Mouse (Mus musculus) kidney, postnatal 36 days (tissue): ENCODE measurements around the gene Nck2.
"Not testable (repeated sequence)": the region's sequence is repeated elsewhere in the genome, so short reads cannot be mapped to it uniquely, and the experiment has no call there.

Source experiments
- DNase-seq, 2 experiments: peaks; one replicate each; pipeline ENCODE4 v3.0.0; 2021 to 2022; ENCODE audit warnings: mixed read lengths in 2 of 2

Gene Nck2

DNA sequence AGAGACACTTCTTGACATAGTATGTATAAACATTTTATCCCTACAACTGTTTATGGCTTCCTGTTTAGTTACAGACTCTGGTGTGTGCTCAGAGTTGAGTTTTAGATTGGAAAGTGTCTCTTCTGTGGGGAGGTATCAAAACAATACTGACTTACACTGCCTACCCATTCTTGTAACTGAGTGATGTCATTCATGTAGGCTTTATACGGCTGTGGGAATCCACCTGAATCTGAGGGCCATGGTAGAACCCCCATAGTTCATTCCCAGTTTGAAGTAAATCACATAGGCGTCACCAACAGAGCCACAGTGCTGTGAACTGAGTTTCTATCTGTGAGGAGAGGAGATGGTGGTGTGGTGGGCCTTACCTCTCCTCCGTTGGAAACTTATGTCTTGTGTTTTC is 92.6 kb downstream of the Nck2 start:
- no peak for DNase-seq

DNA sequence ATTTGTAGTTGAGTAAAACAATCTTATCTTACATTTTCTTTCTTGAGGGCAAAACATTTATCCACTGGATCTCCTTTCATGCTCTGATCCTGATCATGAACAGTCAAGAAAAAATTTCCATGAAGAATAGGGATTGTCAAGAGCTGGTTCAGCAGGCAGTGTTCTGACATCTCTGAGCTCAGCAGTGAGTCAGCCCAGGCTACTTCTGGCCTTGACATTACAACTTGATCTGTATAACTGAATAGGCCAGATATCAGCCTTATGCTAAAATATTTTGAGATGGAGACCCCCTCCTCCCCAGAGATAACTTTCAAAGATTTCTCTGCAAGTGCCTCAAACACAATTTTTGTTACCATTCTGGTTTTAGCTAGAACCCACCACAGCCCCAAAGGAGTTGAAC is 93.1 kb downstream of the Nck2 start:
- no peak for DNase-seq

DNA sequence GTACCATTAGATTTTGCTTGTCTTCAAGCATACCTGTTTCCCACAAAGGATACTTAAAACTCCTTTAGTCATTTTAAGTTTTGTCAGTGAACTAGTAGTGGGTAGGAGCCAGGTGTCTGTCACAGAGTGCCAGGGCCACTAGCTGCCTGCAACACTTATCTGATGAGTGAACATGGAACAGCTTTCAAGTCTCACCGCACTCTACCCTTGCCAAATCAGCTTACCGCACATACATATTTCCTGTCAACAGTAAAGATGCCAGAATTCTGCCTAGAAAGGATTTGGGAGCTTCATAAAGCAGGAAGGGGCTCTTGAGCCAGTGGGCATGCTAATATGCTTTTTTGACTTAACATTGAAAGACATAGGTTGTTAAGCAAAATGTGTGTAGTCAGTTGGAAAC is 94.3 kb downstream of the Nck2 start:
- no peak for DNase-seq

DNA sequence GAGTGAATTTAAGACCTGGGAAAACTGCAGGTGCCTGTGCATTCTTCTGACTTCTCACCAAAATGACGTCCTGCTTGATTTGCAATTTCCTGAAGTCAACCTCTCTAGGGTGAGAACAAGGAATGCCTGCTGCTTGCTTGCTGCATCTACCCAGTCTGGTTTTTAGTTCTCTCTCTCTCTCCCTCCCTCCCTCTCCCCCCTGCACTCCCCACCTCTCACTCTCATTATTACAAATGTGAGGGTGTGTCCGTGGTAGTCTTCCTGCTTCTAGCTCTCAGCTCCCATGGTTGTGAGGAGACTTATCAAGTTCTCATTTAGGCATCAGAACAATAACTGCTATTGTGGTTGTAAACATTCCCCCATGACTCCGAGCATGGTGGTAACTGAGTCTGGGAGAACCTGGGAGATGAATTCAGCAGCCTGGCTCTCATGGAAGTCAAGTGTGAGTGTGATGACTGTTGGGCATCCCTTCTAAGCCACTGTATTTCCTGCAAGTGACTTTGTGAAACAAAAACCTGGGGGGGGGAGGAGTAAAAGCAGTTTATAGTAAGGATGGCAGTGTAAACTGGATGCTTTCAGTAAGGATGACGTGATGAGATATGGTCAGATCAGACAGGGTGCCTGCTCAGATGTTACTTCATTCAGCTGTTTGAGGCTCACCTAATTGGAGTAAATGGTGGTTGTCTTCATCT is 95.5 kb downstream of the Nck2 start:
- DNase-seq = no peak

DNA sequence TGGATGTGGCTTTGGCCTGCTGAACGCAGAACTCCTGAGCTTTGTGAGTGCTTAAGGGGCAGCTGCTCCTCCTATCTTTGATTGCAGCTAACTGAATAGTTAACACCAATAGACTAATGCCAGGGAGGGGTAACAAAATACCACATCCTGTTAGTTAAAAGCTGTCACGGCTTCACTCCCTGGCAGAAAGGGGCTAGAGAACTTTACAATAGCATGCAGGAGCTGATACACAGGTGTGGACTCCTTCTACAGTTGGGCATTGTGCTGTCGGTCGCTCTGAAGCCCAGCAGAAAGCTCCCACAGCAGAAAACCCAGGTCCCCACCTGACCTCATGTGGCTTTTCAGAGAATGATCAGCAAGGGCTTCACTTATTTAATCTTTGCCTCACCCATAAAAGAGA is 98.0 kb downstream of the Nck2 start:
- no peak for DNase-seq

DNA sequence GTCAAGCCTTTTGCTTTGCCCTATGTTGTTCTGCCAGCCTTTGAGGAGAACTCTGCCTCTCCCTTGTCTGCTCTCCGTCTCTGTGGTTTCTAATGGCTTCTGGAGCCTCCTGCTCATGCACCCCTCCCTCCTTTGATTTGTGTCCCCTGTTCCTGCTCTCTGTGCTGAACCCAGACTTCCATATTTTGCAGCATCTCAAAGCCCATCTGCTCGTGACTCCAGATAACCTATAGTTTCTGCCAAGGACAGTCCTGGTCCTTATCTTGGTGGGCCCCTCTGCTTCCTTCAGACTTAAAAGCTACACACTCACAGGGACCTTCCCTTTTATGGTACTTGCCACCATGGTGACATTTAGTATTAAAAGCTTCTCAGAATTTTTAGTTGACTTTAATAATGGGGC is 103.3 kb downstream of the Nck2 start:
- no peak for DNase-seq

DNA sequence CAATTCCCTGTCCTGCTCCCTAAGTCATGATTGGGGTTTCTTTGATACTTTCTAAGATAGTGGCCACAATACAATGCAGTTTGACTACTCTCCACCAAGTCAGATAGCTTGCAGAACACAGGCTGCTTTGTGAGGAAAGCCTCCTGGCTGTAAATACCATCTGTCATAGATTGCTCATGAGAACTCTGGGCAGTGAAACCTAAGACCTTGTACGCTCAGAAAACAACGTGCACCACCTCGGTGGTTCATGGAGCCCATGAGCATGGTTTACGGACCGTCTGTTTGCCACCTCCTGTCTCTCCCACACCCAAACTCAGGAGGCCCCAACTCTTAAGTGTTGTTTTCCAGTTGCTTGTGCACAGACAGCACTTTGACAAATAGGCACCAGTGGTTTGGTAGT is 104.4 kb downstream of the Nck2 start:
- no peak for DNase-seq

DNA sequence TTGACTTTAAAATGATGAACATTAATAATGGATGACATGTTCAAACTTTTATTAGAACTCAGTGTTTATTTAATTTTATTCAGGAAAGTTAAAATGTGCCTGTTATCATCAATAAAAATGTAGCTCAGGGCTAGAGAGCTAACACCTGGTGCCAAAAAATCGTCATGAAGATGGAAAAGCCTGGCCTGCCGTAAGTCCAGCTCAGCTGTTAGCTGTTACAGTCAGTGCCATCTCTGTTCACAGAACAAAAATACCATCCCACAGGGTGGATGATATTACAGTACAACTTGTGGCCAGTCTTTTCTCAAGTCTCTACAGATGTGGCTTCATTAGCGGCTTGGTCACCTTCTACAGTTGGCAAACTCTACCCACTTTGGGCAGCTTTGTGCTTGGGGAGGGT is 106.1 kb downstream of the Nck2 start:
- DNase-seq = no peak

DNA sequence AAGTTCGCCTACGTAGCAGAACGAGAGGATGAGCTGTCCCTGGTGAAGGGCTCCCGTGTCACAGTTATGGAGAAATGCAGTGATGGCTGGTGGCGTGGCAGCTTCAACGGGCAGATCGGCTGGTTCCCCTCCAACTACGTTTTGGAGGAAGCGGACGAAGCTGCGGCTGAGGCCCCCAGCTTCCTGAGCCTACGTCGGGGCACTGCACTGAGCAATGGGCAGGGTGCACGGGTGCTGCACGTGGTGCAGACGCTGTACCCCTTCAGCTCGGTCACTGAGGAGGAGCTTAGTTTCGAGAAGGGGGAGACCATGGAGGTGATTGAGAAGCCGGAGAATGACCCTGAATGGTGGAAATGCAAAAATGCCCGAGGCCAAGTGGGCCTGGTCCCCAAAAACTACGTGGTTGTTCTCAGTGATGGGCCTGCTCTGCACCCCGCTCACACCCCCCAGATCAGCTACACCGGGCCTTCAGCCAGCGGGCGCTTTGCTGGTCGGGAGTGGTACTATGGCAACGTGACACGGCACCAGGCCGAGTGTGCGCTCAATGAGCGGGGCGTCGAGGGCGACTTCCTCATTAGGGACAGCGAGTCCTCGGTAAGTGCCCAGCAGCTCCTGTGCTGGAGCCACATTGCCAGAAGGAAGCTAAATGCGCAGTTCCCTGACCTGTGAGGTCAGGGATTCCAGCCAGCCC is 109.8 kb downstream of the Nck2 start:
- not testable (repeated sequence) for DNase-seq

DNA sequence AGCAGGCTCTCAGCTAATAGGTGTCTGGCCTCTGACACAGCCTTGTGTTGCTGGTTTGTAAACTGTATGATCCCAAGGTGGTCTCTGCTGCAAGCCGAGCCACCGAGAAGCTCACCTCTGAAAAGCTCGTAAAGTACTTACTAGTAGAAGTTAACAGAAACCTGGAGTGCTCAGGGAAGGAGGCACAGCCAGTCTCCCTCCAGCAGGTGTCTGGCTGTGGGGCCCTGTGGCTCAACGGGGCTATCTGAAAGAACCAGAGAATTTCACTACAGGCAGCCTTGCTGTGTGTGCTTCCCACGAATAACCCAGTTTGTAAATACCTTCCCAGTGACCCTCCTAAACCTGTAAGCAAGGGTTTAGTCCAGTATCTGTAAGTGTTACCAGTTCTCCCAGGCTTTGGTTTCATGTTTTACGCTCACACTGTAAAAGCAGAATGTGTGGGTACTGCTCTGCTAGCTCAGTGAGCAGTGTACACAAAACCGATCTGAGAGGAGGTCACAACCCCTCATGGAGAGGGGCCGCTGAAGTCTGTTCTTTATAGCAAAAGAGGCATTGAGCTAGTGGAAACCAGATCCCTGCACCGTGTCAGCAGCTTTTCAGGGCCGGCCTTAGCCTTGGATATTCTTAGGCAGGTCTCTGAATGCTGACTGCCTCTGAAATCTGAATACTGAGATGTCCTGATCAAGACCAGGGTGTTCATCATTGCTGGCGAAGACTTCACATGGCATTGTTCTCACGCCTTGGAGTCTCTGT is 111.0 kb downstream of the Nck2 start:
- no peak for DNase-seq

DNA sequence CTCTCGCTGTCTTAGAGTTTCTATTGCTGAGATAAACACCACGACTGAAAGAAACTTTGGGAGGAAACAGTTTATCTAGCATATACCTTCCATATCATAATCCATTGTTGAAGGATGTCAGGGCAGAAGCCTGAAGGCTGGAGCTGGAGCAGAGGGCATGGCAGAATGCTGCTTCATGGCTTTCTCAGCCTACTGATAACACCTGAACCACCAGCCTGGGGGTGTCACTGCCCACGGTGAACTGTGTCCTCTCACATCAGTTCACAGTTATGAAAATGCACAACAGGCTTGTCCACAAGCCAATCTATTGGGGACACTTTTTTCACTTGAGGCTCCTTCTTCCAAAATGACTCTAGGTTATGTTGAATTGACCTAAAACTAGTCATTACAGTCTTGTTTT is 114.0 kb downstream of the Nck2 start:
- DNase-seq = no peak

DNA sequence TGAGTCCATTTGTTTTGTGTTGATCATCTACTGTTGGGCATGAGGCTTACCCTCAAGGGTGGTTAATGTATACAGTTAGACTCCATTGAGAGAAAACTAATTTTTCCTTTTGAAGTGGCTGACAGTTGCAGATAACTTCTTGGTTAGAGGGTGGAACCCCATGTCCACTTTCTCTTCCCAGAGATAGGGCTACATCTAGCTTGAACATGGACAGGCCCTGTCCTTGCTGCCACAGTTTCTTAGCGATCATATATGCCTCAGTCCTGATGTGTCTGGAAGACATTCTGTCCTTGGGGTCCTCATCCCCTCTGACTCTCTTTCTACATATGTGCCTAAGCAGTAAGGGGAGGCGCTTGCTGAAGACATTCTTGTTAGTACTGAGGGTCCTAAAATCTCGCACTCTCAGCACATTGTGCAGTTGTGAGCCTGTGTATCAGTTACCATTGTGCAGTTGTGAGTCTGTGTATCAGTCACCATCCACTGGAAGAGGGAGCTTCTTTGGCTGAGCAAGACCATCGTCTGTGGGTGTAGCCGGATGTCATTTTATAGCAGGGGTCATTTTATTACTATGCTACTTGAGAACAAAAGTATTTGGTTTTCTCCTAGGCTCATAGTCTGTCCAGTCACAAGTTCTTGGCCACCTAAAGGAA is 114.8 kb downstream of the Nck2 start:
- no peak for DNase-seq

DNA sequence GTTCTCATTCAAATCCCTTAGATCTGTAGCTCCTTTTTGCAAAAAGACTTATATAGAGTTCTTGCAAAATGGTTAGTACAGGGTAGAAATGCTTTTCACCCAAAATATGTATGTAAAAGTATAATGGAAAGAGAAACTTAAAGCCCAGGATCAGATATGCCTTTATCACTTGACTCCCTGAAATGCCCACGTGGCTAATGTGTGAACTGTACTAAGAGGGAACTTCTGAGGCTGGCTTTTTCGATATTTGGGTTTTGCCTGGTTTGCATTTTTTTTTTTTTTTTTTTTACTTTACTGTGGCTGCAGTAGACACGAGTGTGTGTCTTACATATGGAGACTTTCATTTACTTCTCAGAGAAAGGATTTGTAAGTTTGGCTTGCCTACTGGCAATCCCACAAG is 116.7 kb downstream of the Nck2 start:
- no peak for DNase-seq

DNA sequence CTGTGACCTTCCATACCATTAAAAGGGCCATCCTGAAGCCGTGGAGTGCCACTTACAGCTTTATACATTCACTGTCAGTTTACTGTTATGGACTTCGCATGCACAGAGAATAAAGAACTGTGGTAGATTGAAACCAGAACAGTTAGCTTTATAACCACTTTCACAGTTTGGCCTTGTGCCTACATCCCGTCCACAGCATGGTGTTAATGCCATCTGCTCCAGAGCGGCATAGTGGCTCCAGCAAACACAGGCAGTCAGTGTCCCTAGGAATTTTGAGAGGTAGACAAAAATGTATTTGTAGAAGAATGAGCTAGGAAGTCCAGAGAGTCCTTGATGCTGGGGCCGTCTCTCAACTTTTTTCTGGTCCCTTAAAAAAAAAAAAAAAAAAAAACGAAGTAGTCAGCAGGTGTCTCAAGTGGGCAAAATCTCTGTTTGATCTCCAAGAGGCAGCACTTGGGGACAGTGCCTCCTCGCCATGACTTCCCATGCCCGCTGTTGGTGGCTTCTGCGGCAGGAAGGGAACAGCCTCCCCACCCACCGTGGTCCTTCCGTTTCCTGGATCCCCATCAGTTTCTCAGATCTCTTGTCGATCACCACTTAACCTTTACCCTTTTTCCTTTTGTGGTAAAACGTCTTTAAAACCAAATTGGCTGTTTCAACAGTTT is 117.8 kb downstream of the Nck2 start:
- DNase-seq = no peak

DNA sequence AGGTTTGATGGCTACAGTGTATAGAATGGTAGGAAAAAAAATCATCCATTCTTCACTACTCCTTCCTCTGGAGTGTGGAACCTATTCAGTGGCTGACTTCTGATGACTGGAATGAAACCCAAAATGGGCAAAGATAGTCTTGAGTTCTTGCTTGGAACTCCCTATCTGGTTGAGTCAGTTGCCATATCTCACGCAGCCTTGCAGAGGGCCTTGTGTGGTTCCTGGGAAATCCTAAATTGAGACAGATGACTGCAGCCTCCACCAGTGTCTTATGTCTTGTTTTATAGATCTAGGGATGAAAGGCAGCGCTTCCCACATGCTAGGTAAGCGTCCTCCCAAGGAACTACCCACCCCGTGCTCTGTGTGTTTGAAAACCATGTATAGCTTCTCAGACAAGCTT is 120.9 kb downstream of the Nck2 start:
- no peak for DNase-seq

DNA sequence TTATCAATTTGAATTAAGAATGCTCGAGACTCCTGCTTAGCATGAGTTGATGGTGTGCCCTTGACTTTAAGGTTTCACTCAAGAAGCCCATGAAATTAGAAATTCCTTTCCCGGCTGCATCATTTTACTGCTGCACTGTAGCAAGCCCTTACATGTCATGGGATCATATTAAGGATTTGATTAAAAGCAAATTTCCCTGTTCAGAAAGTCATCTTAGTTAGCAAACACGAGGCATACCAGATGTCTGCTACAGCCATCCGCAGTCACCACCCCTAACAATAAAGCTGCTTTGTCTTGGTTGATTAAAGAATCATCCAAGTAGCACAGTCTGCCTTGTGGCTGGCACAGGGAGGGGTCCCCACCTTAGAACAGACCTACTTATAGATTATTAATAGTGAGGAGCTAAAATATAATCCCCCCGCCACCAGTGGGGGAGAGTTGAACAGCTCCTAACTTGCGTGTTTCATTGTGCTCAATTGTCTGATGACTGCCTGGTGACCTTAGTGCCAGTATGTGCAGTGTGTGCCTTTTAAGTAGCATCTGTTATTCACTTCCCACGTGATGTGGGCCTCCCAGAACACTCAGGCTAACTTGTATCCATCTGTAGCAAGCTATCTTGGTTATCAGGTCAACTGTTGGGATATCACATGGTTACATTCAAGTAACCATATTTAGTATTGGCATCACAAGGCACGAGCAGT is 122.4 kb downstream of the Nck2 start:
- no peak for DNase-seq

DNA sequence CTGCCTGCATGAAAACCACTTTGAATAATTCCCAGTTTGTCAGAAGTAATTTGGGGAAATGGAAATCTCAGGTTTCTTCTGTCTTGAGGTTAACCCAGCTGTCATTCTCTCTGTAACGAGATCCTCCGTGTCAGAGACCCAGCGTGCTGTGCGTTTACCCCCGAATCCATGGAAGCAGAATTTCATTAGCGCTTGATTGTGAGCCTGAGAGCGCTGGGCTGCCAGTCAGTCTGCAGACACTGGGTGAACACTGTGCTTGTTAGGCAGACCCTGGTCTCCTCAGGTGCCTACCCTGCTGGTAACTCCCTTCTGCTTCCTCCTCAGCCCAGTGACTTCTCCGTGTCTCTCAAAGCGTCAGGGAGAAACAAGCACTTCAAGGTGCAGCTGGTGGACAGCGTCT is 124.4 kb downstream of the Nck2 start:
- DNase-seq = no peak

DNA sequence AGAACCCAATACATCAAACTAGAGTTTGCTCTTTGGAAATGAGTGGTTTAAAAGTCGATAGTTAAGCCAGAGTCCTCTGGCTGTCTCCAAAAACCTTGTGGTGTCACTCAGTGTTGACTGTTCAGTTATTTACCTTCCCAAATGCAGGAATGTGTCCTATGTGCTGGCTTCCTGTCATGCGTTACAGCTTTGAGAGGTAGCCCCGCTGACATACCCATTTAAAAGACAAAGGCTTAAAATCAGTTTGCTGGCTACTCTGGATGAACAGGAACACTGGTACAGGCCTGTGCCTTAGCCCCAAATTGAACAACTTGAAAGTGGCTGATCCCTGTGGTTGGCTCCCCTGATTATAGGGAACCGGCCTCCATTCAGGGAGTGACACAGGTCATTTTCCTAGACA is 126.7 kb downstream of the Nck2 start:
- DNase-seq = no peak

DNA sequence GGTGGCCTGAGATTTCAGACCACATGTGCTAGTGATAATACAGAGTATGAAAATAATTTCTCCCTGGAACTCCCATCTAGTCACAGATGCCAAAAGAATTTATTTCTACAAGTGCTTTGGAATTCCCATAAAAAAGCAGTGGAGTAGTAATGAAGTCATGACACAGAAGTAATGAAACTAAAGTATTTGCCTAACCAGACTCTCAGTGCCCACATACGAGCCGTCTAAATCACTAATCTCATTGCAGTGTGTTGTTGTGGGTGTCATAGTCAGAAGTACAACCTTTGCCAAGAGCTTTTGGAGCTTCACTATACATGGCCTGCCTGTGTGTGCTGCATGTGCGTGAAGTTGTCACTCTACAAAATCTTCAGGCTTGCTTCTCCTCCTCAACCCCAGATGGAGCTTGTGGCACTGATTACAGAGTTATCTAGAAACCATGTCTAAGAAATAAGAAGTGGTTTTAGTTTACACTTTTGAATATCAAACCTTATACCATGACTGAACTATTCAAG is 130.5 kb downstream of the Nck2 start:
- DNase-seq = no peak

DNA sequence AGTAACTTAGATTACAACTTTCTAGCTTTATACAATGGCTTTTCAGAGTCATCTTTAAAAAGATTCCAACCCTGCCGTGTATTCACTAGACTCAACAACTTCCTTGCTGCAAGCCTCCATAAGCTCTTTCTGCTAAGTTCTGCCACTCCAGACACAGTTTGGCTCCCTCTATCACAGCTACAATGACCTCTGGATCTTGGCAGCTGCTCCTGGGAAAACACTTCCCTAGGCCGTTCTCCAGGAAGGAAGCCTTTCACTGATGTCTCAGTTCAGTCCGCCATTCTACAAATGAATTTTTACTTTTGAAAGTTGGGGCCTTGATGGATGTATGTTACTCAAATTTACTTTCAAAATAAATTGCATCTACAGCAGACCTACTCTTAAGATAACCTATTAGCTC is 133.0 kb downstream of the Nck2 start:
- DNase-seq = peak in 1 of 2 experiments; percentile 8

DNA sequence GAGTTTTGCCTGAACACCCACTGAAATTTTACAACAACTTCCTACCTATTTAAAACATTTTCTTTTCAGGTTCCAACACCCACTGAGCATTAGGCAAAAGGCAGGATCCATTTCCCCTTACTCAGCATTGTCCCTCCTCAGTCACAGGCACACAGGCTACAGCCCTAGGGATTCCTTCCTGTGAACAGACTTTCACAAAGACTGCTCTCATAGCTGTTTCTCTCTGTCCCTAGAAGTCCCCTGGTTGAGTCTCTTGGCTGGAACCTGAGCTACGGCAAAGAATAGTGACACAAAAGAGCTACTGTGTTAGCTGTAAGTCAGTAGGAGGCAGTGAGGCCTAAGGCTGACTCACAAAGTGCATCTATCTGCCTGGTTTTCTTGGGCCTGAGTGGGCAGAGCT is 139.2 kb downstream of the Nck2 start:
- no peak for DNase-seq

DNA sequence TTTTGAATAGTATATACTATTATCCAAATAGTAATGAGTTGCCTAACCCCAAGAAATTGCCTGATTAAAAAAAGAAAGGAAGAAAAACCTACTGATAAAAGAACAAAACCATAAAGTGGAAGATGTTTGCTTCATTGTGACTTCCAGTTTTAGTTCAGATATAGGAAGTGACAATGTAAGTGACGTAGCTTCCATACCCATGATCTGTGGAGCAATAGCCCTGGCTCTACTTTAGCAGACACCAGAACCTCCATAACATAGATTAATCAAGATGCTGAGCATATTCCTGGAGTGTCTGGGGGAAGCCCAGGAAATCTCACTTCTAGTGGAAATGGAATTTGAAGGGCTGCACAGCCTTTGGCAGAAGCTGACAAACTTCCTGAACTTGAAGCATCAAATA is 144.6 kb downstream of the Nck2 start:
- DNase-seq = no peak
